Mouse (Mus musculus): ENCODE measurements around the gene Clec10a. TPM values are rescaled to one million over a fixed set of nuclear protein-coding genes. Genes with fewer than 3 reads are reported as not detected.
A peak's percentile ranks its signal among the peaks of the same experiment; 100 is the strongest.

Clec10a gene
- polyA plus RNA-seq, 1 experiment from 2014 or later: 1.3 TPM

- peaks cover 43% of the 10 kb centered on the region for H3K27me3 ChIP-seq
- H3K27ac ChIP-seq: no peak overlapping the region
- peaks cover 20% of the 10 kb centered on the region for H3K4me1 ChIP-seq
- H3K36me3 ChIP-seq: no peaks in the 10 kb centered on the region
- no peak overlapping the region for H3K4me3 ChIP-seq
- no peak for ATAC-seq (ENCODE audit: insufficient number of reproducible peaks, insufficient read depth, low FRiP score, low TSS enrichment, low read depth)
- no peak overlapping the region for H3K4me2 ChIP-seq
- 80% methylated on average over 2 of the region's 2 CpGs for WGBS
- no peak overlapping the region for H3K9ac ChIP-seq
- H3K9me3 ChIP-seq: no peaks in the 10 kb centered on the region
Measured at GRCm38 (mm10) chr11:70210681-70211080, 54.7 kb downstream of the Clec10a start.

DNA sequence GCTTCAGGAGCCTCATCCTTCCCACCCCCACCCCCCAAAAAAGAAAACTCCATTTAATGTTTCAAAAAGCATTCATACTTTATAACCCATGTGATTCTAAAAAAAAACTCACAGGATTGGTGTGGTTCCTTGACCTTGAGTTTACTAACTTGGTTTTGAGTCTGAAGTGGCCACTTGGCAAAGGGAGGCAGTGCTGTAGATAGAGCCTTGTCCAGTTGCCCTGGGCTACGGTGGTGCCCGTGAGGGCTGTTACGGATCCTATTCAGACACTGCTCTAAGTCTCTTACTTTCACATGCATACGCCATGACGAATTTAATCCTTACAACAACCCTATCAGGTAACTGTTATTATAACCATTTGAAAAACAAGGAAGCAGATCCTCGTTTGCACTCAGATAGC lies 56.0 kb downstream of the Clec10a start:
- H3K27ac ChIP-seq: no peak overlapping the region
- 59% methylated on average over 6 of the region's 6 CpGs for WGBS
- peaks cover 1% of the 10 kb centered on the region; the same call in 1 of the 2 replicates for H3K36me3 ChIP-seq
- H3K27me3 ChIP-seq: peaks cover 56% of the 10 kb centered on the region
- no peak overlapping the region for H3K4me3 ChIP-seq
- H3K4me2 ChIP-seq: no peak overlapping the region
- no peak overlapping the region for H3K9ac ChIP-seq
- no peak for ATAC-seq (ENCODE audit: insufficient number of reproducible peaks, insufficient read depth, low FRiP score, low TSS enrichment, low read depth)
- no peaks in the 10 kb centered on the region for H3K9me3 ChIP-seq
- H3K4me1 ChIP-seq: peaks cover 20% of the 10 kb centered on the region

DNA sequence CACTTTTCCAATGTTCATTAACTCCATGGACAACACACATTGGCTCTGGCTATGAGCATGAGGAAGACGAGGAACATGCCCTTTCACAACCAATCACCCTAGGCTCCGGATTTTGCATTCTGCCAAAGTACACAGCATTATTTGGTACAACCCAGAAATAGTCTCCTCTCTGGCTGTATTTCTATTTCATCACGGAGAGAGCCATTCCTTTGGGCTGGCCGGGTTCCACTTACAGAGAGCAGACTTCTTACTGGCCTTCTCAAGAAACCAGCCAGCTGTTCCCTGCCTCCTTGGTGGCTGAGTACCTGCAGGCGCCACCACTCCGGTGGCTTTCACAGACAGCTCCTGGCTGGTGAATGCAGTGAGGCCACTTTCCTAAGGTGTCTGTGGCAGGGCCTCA lies 56.4 kb downstream of the Clec10a start, which contains the start of gene Slc16a11:
Gene Slc16a11, plus strand, starts transcription at position 330 of the 400 bp plus-strand sequence.
- 61% methylated on average over 6 of the region's 6 CpGs for WGBS
- H3K27ac ChIP-seq: no peak within 1 kb of the TSS
- H3K27me3 ChIP-seq: peaks cover 60% of the 10 kb centered on the region
- 0 out of 2 replicates have a peak within 1 kb of the TSS, but pooled peaks have one; percentile 70 for H3K9ac ChIP-seq
- ATAC-seq (ENCODE audit: insufficient number of reproducible peaks, insufficient read depth, low FRiP score, low TSS enrichment, low read depth): no peak
- peak within 1 kb of the TSS; percentile 76 for H3K4me2 ChIP-seq
- H3K36me3 ChIP-seq: peaks cover 6% of the 10 kb centered on the region
- peak within 1 kb of the TSS; percentile 42; the same call in 1 of the 2 replicates for H3K4me3 ChIP-seq
- no peaks in the 10 kb centered on the region for H3K9me3 ChIP-seq
- peaks cover 20% of the 10 kb centered on the region for H3K4me1 ChIP-seq

GRCm38 (mm10) chr11:70212896-70213295 lies 56.9 kb downstream of the Clec10a start:
- H3K36me3 ChIP-seq: peaks cover 10% of the 10 kb centered on the region
- peaks cover 20% of the 10 kb centered on the region for H3K4me1 ChIP-seq
- H3K27me3 ChIP-seq: peaks cover 63% of the 10 kb centered on the region
- no peak overlapping the region for H3K4me3 ChIP-seq
- WGBS: 15% methylated on average over 9 of the region's 9 CpGs
- H3K9me3 ChIP-seq: no peaks in the 10 kb centered on the region
- H3K9ac ChIP-seq: no peak overlapping the region
- no peak overlapping the region for H3K4me2 ChIP-seq
- no peak overlapping the region for H3K27ac ChIP-seq
- no peak for ATAC-seq (ENCODE audit: insufficient number of reproducible peaks, insufficient read depth, low FRiP score, low TSS enrichment, low read depth)

DNA sequence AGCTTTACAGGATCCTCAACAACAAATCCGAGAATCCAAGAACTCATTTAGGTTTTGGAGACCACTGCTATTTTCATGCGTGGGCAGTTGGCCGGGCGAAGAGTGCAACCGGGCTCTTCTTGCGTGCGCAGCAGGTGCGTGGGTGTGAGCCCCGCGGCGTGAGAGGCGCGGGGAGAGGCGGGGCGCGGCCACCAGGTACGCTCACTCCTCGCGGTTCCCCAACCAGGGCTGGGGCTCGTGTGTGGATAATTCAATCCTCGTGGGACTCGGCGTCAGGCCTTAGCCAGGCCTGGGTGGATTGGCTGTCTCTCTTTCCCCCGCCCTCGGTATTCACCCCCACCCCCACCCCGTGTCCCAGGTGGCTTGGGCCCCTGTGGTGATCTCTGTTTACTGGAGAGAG lies 57.7 kb downstream of the Clec10a start:
- H3K27me3 ChIP-seq: peaks cover 65% of the 10 kb centered on the region
- WGBS: 4% methylated on average over 26 of the region's 26 CpGs
- peaks cover 10% of the 10 kb centered on the region for H3K36me3 ChIP-seq

DNA sequence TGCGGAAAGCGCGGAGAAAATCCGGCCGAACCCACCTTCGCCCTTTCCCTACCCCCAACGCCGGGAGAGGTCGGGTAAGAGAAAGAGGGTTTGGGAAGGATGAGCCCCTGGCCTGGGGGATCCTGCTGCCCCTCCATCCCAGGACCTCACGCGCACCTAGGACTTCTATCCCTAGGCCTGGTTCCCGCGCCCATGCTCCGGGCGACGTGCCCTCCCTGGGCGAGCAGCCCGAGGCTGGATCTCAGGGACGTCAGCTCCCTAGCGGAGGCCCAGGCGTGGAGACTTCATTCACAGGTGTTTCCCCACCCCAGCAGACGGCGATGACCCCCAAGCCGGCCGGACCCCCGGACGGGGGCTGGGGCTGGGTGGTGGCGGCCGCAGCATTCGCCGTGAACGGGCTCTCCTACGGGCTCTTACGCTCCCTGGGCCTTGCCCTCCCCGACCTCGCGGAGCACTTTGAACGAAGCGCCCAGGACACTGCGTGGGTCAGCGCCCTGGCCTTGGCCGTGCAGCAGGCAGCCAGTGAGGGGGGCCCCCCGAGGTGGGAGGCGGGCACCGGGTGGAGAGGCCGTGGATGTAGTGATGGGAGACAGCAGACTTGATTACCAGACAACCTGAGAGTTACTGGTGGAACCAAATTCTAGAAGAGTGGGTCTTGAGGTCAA lies 58.3 kb downstream of the Clec10a start:
- peak overlapping the region; percentile 70 for H3K9ac ChIP-seq
- H3K27ac ChIP-seq: no peak overlapping the region
- H3K27me3 ChIP-seq: peaks cover 67% of the 10 kb centered on the region
- peaks cover 29% of the 10 kb centered on the region for H3K4me1 ChIP-seq
- under 1% methylated on average over 46 of the region's 46 CpGs for WGBS
- H3K4me3 ChIP-seq: peak overlapping the region; percentile 42
- H3K4me2 ChIP-seq: peak overlapping the region; percentile 76
- H3K9me3 ChIP-seq: no peaks in the 10 kb centered on the region
- no peak for ATAC-seq (ENCODE audit: insufficient number of reproducible peaks, insufficient read depth, low FRiP score, low TSS enrichment, low read depth)
- peaks cover 10% of the 10 kb centered on the region for H3K36me3 ChIP-seq

More for the DNA sequence above, 57.7 kb downstream of the Clec10a start:
- Histone ChIP-seq H3K9ac (peak overlapping the region; percentile 70; the same call in 1 of the 2 replicates), H3K4me2 (peak overlapping the region; percentile 76), H3K27ac (no peak overlapping the region), H3K4me3 (peak overlapping the region; percentile 42), H3K4me1 (peaks cover 23% of the 10 kb centered on the region), H3K9me3 (no peaks in the 10 kb centered on the region)
- peak; percentile 45; the same call in 1 of the 2 replicates for ATAC-seq (ENCODE audit: insufficient number of reproducible peaks, insufficient read depth, low FRiP score, low TSS enrichment, low read depth)

- Histone ChIP-seq H3K4me2 (peak overlapping the region; percentile 76), H3K27ac (no peak overlapping the region), H3K4me1 (peaks cover 34% of the 10 kb centered on the region), H3K9ac (peak overlapping the region; percentile 70; the same call in 1 of the 2 replicates), H3K27me3 (peaks cover 67% of the 10 kb centered on the region), H3K36me3 (peaks cover 10% of the 10 kb centered on the region), H3K9me3 (no peaks in the 10 kb centered on the region), H3K4me3 (peak overlapping the region; percentile 42)
- no peak for ATAC-seq (ENCODE audit: insufficient number of reproducible peaks, insufficient read depth, low FRiP score, low TSS enrichment, low read depth)
- WGBS: 4% methylated on average over 18 of the region's 18 CpGs
Measured at GRCm38 (mm10) chr11:70214856-70215209, 58.8 kb downstream of the Clec10a start.

GRCm38 (mm10) chr11:70215301-70215700 lies 59.3 kb downstream of the Clec10a start:
- peak overlapping the region; percentile 42 for H3K4me3 ChIP-seq
- peaks cover 67% of the 10 kb centered on the region for H3K27me3 ChIP-seq
- H3K4me1 ChIP-seq: peaks cover 38% of the 10 kb centered on the region
- H3K27ac ChIP-seq: no peak overlapping the region
- H3K9ac ChIP-seq: no peak overlapping the region
- H3K4me2 ChIP-seq: peak overlapping the region; percentile 76
- WGBS: 11% methylated on average over 22 of the region's 22 CpGs
- no peaks in the 10 kb centered on the region for H3K9me3 ChIP-seq
- H3K36me3 ChIP-seq: peaks cover 10% of the 10 kb centered on the region
- no peak for ATAC-seq (ENCODE audit: insufficient number of reproducible peaks, insufficient read depth, low FRiP score, low TSS enrichment, low read depth)

- 50% methylated on average over 3 of the region's 3 CpGs for WGBS
- Histone ChIP-seq H3K4me3 (no peak overlapping the region), H3K9ac (no peak overlapping the region), H3K9me3 (no peaks in the 10 kb centered on the region), H3K36me3 (peaks cover 10% of the 10 kb centered on the region), H3K4me1 (peaks cover 43% of the 10 kb centered on the region), H3K27ac (no peak overlapping the region), H3K27me3 (peaks cover 65% of the 10 kb centered on the region), H3K4me2 (no peak overlapping the region)
- no peak for ATAC-seq (ENCODE audit: insufficient number of reproducible peaks, insufficient read depth, low FRiP score, low TSS enrichment, low read depth)
Measured at GRCm38 (mm10) chr11:70216103-70216502, 60.1 kb downstream of the Clec10a start.

- Histone ChIP-seq H3K27me3 (peaks cover 58% of the 10 kb centered on the region), H3K4me1 (peaks cover 56% of the 10 kb centered on the region)
Measured at GRCm38 (mm10) chr11:70218039-70218438, 62.0 kb downstream of the Clec10a start.

GRCm38 (mm10) chr11:70218741-70219470 lies 62.9 kb downstream of the Clec10a start:
- peak overlapping the region; percentile 3; the same call in 1 of the 2 replicates for H3K4me3 ChIP-seq
- H3K9me3 ChIP-seq: no peaks in the 10 kb centered on the region
- H3K4me1 ChIP-seq: peaks cover 53% of the 10 kb centered on the region
- WGBS: 84% methylated on average over 15 of the region's 15 CpGs
- H3K4me2 ChIP-seq: peak overlapping the region; percentile 92
- H3K9ac ChIP-seq: 0 out of 2 replicates have a peak overlapping the region, but pooled peaks have one; percentile 36
- no peak overlapping the region for H3K27ac ChIP-seq
- H3K36me3 ChIP-seq: peaks cover 10% of the 10 kb centered on the region
- peaks cover 55% of the 10 kb centered on the region for H3K27me3 ChIP-seq
- no peak for ATAC-seq (ENCODE audit: insufficient number of reproducible peaks, insufficient read depth, low FRiP score, low TSS enrichment, low read depth)

More at GRCm38 (mm10) chr11:70218039-70218438, 62.0 kb downstream of the Clec10a start:
- Histone ChIP-seq H3K36me3 (peaks cover 10% of the 10 kb centered on the region), H3K9ac (no peak overlapping the region), H3K27ac (no peak overlapping the region), H3K9me3 (no peaks in the 10 kb centered on the region), H3K4me2 (no peak overlapping the region; the same call in 1 of the 2 replicates), H3K4me3 (no peak overlapping the region)
- ATAC-seq (ENCODE audit: insufficient number of reproducible peaks, insufficient read depth, low FRiP score, low TSS enrichment, low read depth): no peak
- WGBS: 82% methylated on average over 4 of the region's 4 CpGs

All from embryonic facial prominence, embryonic 13.5 days (tissue).